Mouse (Mus musculus): ENCODE measurements at regions not wholly inside any gene's neighbourhood (a gene's known extent, or its start where the extent isn't known, plus 50 kb on each side); places are given as distances from the start of the nearest gene placed in this dataset.

DNA sequence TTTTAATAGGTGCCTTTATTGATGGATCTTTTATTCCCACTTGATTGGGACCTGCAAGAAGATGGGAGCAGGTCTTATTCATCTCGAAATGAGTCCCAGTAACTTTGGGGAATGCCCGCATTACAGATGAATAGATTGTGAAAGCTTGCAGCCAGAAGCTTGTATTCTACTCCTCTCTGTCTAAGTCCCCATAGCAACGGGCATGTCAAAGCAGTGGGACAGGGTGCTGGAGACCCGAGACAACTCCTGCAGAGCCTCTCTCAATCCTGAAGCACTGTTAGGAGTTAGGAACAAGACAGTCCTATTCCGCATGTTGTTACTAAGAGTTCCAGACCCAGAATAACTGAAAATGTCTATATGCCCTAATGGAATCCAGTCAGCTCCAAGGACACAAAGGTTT lies 233.1 kb downstream of the Ube2cbp start:
- no peak for DNase-seq

DNA sequence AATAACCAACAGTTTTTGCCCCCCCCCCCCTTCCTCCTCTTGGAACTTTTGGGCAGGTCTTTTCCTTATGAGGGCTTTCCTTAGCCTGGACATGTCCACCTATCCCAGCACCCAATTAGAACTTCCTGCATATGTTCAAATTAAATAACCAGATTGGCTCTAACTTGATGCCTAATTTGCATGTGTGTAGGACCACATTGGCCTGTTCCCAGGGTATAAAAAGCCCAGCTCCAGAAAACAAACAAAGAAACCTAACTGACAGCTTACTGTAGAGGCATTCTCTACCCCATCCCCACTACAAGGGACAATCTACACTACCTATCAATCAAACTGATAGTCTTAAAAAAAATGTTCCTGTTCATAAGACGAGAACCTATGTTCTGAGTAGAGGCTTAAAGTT lies 232.6 kb downstream of the Ube2cbp start:
- DNase-seq: no peak

DNA sequence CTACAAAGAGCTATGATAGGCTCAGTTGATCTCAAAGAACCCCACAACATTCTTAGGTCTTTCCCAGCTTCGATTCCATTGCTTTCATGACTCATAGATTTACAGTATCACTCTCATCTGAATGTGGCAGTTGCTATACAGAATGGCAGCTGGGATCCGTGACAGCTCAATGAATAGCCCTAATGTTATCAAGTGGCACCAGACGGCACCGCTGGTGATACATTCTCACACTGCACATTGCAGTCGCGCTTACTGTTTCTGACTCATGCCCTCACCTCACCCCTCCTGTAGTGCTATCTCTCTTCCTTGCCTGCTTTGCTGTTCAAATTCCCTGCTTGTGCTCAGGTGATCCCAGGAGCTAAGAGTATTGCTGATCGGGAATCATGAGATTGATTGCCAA lies 231.0 kb downstream of the Ube2cbp start:
- no peak for DNase-seq

DNA sequence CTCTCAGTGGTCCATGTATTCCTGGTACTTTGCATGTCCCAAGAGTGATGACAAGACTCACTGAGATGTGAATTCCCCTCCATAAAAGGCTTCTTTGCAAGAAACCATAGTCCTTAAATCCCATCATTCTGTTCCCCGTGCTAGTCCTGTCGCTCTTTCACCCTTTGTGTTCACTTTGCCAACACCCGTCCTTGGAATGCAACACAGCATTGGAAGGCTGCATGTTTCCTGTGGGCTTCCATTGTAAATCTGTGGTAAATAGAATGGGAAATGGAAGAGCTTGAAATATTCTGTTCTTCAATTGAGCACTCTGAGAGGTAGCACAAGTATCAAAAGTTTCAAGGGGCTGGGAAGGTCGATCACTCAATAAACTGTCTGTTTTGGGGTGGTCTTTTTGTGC lies 226.1 kb downstream of the Ube2cbp start:
- DNase-seq: no peak

DNA sequence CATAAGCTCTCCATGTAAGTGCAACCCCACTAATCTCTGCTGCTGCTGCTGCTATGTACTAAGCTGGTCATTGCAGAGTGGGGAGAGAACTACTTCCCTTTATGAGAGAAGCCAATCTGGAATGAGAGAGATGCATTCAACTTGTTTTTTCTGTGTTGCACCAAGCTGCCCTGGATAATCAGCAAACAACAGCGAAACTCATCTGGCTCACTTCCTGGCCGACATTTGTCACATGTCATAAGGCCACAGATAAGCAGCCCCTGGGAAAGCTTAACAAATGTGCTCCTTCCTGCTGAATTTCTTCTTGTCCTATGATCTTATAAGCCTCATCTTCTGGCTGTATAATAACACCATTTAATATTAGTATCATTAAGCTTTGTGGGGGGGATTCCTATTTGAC lies 224.5 kb downstream of the Ube2cbp start:
- no peak for DNase-seq

DNA sequence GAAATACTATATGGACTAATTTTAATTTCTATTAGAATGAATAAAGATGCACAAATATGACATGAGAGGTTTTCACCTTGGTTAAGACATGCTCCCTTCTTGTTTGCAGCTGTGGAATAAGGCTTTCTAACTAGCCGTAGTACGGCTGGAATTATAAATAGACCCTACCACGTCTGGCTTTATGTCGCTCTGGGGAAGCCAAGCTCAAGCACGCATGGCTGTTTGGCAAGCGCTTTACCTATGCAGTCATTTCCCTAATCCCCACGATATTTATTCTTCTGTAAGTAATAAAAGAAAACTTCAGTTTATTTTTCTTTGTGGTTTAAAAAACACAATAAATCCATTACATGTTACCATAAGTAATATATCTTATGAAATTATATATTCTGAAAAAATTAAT lies 223.9 kb downstream of the Ube2cbp start:
- no peak for DNase-seq

DNA sequence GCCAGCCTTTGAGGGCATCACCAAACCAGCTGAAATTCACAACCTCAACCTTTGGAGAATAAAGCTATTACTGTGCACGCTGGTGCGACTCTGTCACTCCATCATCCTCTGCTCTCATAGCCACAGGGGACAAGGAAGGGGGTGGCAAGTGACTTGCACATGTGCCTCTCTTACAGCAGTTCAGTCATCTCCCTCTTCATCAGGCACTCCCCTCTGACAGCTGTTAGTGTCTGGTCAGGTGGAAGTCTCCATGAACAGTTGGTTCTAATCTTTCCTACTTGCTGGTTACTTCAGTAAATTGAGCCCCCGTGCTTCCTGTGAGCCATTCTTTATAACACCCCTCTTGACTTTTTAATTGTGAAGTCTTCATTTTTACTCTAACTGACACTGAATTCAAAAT lies 214.6 kb downstream of the Ube2cbp start:
- no peak for DNase-seq

DNA sequence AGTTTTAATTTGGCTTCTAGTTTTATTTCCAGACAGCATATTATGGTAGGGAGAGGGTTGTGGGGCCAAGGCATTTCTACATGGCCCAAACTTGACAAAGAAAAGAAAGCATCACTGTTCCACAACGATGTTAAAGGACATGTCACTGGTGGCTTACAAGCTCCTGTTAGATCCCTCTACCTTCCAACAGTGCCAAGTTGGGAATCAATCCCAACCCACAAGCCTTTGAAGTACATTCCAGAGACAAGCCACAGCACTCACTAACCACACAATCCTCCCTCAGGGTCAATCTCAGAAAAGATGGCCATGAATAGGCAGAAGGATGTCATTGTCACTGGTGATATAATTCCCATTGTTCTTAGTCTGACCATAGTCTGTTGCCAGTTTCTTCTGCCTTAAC lies 213.4 kb downstream of the Ube2cbp start:
- no peak for DNase-seq
